Mouse (Mus musculus) CD4-positive naive resting alpha-beta T cell, adult 76 days (primary cell): ENCODE measurements around the gene Llph. TPM values are rescaled to one million over a fixed set of nuclear protein-coding genes. Genes with fewer than 3 reads are reported as not detected.

Experiments used
- total RNA-seq: library from RNA; stranded (reverse); gene quantifications from one replicate; pipeline ENCODE4 v1.2.4, GENCODE M21; 2023

Llph gene
- total RNA-seq: 50.0 TPM

DNA sequence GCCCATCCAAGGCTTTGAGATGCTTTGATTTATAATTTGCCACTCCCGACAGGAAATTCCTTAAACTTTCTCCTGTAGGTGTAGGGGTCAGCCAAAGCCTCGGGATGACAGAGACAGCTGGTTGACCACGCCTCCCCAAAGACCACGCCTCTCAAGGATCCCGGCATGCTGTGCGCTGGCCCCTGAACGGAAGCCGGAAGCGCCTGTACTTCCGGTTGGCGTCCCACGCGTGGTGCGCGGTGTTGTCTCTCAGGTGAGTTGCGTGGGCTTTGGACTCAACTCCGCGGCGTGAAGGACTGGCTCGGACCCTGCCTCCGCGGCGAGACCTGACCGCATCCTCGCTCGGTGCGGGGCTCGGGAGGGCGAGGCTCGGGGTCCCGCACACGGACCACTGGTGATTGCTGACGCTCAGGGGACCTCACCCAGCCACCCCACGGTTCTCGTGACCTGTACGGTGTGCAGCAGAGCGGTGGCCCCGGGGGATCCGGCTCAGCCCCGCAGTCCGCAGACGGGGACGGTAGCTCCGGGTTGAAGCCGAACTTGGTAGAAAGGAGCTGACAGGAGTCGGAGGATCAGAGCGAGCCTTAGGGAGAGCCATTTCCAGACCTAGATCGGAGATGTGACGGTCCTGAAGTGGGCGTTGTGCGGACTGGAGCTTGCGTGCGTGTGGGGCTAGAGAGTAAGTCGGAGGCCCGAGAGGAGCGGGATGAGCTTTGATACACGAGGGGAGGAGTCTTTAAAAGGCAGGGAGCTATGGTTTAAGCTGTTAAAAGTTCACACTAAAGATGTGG lies at the start of gene Llph:
Llph (plus strand) TSS at position 200 of the 791 bp plus-strand sequence.

DNA sequence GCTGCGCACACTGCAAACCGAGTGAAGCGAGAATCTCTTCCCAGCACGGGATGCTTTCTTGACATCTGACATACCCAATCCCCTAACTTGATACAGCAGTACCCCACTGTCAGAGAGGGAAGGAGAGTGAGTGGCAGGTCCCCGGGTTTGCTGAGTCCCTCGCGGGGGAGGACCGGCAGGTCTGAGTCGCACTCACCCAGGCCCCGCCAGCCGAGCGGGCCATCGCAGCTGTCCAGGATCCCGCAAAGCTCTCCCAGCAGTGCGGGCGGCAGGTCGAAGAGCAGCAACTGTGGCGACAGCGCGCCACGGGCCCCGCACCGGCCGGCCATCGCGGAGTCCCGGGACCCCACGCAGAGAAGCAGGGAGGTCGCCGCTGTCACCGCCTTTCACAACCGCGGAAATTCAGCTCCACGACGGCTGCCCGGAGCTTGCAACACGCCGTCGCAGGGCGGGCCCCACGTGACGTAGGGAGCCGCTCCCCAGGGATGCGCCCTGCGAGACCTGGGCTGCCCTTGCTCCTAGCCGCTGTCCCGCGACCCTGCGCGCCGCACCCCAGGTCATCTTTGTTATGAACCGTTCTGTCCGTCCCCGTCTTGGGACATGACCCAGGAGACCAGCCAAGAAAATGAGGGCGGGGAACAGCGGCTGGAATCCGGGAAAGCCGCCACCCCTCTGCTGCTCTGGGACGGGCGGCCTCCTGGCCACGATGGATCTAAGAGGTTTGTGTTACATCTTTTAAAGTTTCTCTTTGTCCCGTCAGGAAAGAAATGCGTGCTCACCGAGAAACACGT lies 25.5 kb upstream of the Llph start, which contains the start of gene Tmbim4:
Tmbim4 (plus strand) TSS at position 460 of the 791 bp plus-strand sequence.

GRCm38 (mm10) chr10:120201961-120202402 lies 24.9 kb upstream of the Llph start, which contains the start of gene Irak3:
Gene Irak3, minus strand, starts transcription at chr10:120202130.

Other genes with a start within 250 kb of the Llph start
- gene Helb, start 114.1 kb upstream of the Llph start, total RNA-seq: 40.1 TPM
- 42.4 TPM for gene Tmbim4, start 25.5 kb upstream of the Llph start, total RNA-seq
- 18.6 TPM for gene Irak3, start 24.9 kb upstream of the Llph start, total RNA-seq
- gene Hmga2, start 249.4 kb downstream of the Llph start, total RNA-seq: not detected